Comparison of ENCODE assay signal across 20 mouse cellular contexts in genomic region chr1:60623440-60624016, GRCm38 (mm10). TPM values are rescaled to one million over a fixed set of nuclear protein-coding genes. Genes with fewer than 3 reads are reported as not detected.
A peak's percentile ranks its signal among the peaks of the same experiment; 100 is the strongest.
DNase-seq lines count a peak whose midpoint lies in the region; TF ChIP-seq lines count a peak whose summit lies in the region.
"Had no signal": no experiment of that assay in that cellular context is flagged by ENCODE, and none has a peak within 500 bp of the region (broad histone marks: within the 10 kb centered on the region; RNA-seq: fewer than 3 reads in every experiment).

No protein-coding gene starts in this region.

- no peaks in the 10 kb centered on the region for H3K9me3 ChIP-seq in ES-E14 (ENCODE audit: control insufficient read depth, insufficient read depth, low read depth, low read length)
- H3K9me3 ChIP-seq: embryonic facial prominence, embryonic 10.5 days; forebrain, embryonic 13.5 days; heart, embryonic 15.5 days; hindbrain, embryonic 10.5 days had no signal

- no peak overlapping the region for H3K27ac ChIP-seq in ES-E14 (ENCODE audit: insufficient read depth, low read depth, low read length, poor library complexity, severe bottlenecking)
- H3K27ac ChIP-seq: embryonic facial prominence, embryonic 10.5 days; forebrain, embryonic 13.5 days; heart, embryonic 15.5 days; hindbrain, embryonic 10.5 days; hindbrain, embryonic 14.5 days had no signal

- no peak overlapping the region for H3K4me3 ChIP-seq in ES-E14 (ENCODE audit: insufficient read depth in 1 of 2, low read depth in 1 of 2, low read length in 2 of 2, poor library complexity in 1 of 2, severe bottlenecking in 1 of 2)
- H3K4me3 ChIP-seq: embryonic facial prominence, embryonic 10.5 days; forebrain, embryonic 13.5 days; heart, embryonic 15.5 days; hindbrain, embryonic 10.5 days had no signal

- no peaks in the 10 kb centered on the region for H3K36me3 ChIP-seq in ES-E14 (ENCODE audit: control insufficient read depth, insufficient read depth, low read length, poor library complexity, severe bottlenecking)
- H3K36me3 ChIP-seq: embryonic facial prominence, embryonic 10.5 days; heart, embryonic 15.5 days; hindbrain, embryonic 10.5 days had no signal

- H3K9ac ChIP-seq in ES-E14 (ENCODE audit: insufficient read depth, low read depth, low read length, poor library complexity, severe bottlenecking): no peak overlapping the region
- H3K9ac ChIP-seq: forebrain, embryonic 13.5 days; forebrain, postnatal 0 days; heart, embryonic 15.5 days; hindbrain, embryonic 14.5 days had no signal

- no peaks in the 10 kb centered on the region; a peak in 1 of 4 replicates for H3K4me1 ChIP-seq in ES-E14 (ENCODE audit: control insufficient read depth in 2 of 2, insufficient read depth in 2 of 2, low read length in 2 of 2, poor library complexity in 1 of 2)

- DNase-seq in heart, adult 18-20 months: peak; percentile 37 to 54
- no peak for DNase-seq in heart, postnatal 4 days
- DNase-seq in kidney, postnatal 14 days: peak; percentile 40
- DNase-seq in kidney, postnatal 4 days: no peak
- peak; percentile 35 for DNase-seq in lung, postnatal 10 days
- DNase-seq in lung, postnatal 14 days: no peak
- DNase-seq in ES-E14 (ENCODE audit: low read depth, low spot score): no peak
- no peak for DNase-seq in adrenal gland, postnatal 36 days
- DNase-seq: adrenal gland, adult 2 months; adrenal gland, postnatal 25 days; cerebellum, adult 2 months; cerebellum, postnatal 10 days; forebrain, postnatal 0 days; gastrocnemius, postnatal 14 days; heart, postnatal 14 days had no signal

- in situ Hi-C loops in ES-E14 (cut with MboI; ENCODE audit: low sequenced_read_pairs in 2 of 2, unreplicated experiment in 2 of 2): no loop called here

TF ChIP-seq in ES-E14, 5 proteins besides CTCF, POLR2A, EP300 and RAD21:
- TF ChIP-seq CHD2 (IDR thresholded peaks at IDR 0.05; ENCODE audit: low read depth, low read length) (no peak), MAFK (IDR thresholded peaks at IDR 0.05; ENCODE audit: insufficient read depth, low read depth, low read length) (peak; percentile 62; the same call in 1 of the 2 replicates), ZNF384 (IDR thresholded peaks at IDR 0.05; ENCODE audit: low read depth, low read length) (no peak)

RNA-seq across cellular contexts. Expression of gene Raph1, which starts 56.6 kb away (rescaled TPM):
- 100 to 1,000 TPM in 1 of 2 experiments, 10 to 100 TPM in 1; 95.8 to 122 TPM for total RNA-seq in heart, adult 18-20 months (2021)
- 100 to 1,000 TPM; 147 to 153 TPM for total RNA-seq in heart, postnatal 4 days (2021)
- total RNA-seq in ES-E14 (2012; rRNA removed): 36.5 and 39.5 TPM in 2 replicates
- 100 to 1,000 TPM; 104 to 457 TPM for total RNA-seq in adrenal gland, postnatal 36 days (2021)

Comparison
In these comparisons a context has a peak if more than half of its experiments do, and no peak if none do; other contexts are left out.
1. DNase-seq: peak in heart, adult 18-20 months (2 of 2), kidney, postnatal 14 days (single experiment) and lung, postnatal 10 days (single experiment); none in heart, postnatal 4 days (single experiment), kidney, postnatal 4 days (0 of 2), lung, postnatal 14 days (single experiment), ES-E14 (single experiment) and adrenal gland, postnatal 36 days (0 of 2).